Mouse (Mus musculus) liver, postnatal 0 days (tissue): ENCODE measurements around the gene B9d1. TPM values are rescaled to one million over a fixed set of nuclear protein-coding genes. Genes with fewer than 3 reads are reported as not detected.

Experiments
- ATAC-seq: fragments of 200-750 bp; cut with Nextera tagmentation; 2 replicates; pipeline ENCODE4 v1.8.0; 2017; ENCODE audit warnings: mild to moderate bottlenecking, moderate library complexity
- DNase-seq: peaks from one replicate; pipeline ENCODE4 v3.0.0-alpha.2; 2016
- H3K27ac ChIP-seq: fragments of 300-500 bp; sonication (generic); 2 replicates; pipeline ENCODE4 v1.5.1; 2014; ENCODE audit warnings: antibody characterized with exemption, moderate library complexity, mild to moderate bottlenecking, low read depth
- H3K27me3 ChIP-seq: fragments of 300-500 bp; sonication (generic); 2 replicates; pipeline ENCODE4 v1.6.1; 2014; ENCODE audit warnings: low read length, control low read depth, mixed read lengths; ENCODE audit not compliant: insufficient read depth
- H3K36me3 ChIP-seq: fragments of 300-500 bp; sonication (generic); replicated peaks from 2 replicates; pipeline ENCODE4 v1.6.1; 2014; ENCODE audit warnings: mild to moderate bottlenecking, control low read depth, low read length, moderate library complexity, mixed read lengths; ENCODE audit not compliant: insufficient read depth
- H3K4me1 ChIP-seq: fragments of 300-500 bp; sonication (generic); 2 replicates; pipeline ENCODE4 v1.6.1; 2014; ENCODE audit warnings: antibody characterized with exemption, mild to moderate bottlenecking, control low read depth; ENCODE audit not compliant: insufficient read depth
- H3K4me2 ChIP-seq: fragments of 300-500 bp; sonication (generic); 2 replicates; pipeline ENCODE4 v1.6.1; 2014; ENCODE audit warnings: low read depth, mild to moderate bottlenecking, low read length, moderate library complexity, mixed read lengths
- H3K4me3 ChIP-seq: fragments of 300-500 bp; sonication (generic); 2 replicates; pipeline ENCODE4 v1.5.1; 2014; ENCODE audit warnings: low read depth, low read length
- H3K9ac ChIP-seq: fragments of 300-500 bp; sonication (generic); replicated peaks from 2 replicates; pipeline ENCODE4 v1.6.1; 2014; ENCODE audit warnings: mild to moderate bottlenecking, moderate library complexity
- H3K9me3 ChIP-seq: fragments of 300-500 bp; sonication (generic); 2 replicates; pipeline ENCODE4 v1.6.1; 2016; ENCODE audit warnings: mild to moderate bottlenecking, control low read depth, low read length, mixed read lengths
- CTCF ChIP-seq: sonication (generic); IDR thresholded peaks from 2 replicates; pipeline ENCODE4 v1.5.1; 2016; ENCODE audit warnings: antibody characterized with exemption, low read depth
- EP300 ChIP-seq: IDR thresholded peaks from 2 replicates; pipeline ENCODE4 v1.6.1; 2016; ENCODE audit warnings: antibody characterized with exemption, low read depth, mild to moderate bottlenecking
- WGBS: fragments of 180-500 bp; shearing (Covaris S2); extraction: QIAGEN DNeasy Blood & Tissue Kit; methylation state at CpG from one replicate; pipeline ENCODE4 v1.1.7; 2014; ENCODE audit not compliant: insufficient replicate concordance; 5-methylcytosine and 5-hydroxymethylcytosine counted together
- polyA plus RNA-seq: library from polyadenylated mRNA; unstranded; fragments of >200 nt; fragmentation: Nextera tagmentation; extraction: Ambion mirVana; gene quantifications from 2 replicates; pipeline ENCODE4 v1.2.1, GENCODE M21; 2015

Gene B9d1
- 1.4 and 1.6 TPM in 2 replicates for polyA plus RNA-seq

DNA sequence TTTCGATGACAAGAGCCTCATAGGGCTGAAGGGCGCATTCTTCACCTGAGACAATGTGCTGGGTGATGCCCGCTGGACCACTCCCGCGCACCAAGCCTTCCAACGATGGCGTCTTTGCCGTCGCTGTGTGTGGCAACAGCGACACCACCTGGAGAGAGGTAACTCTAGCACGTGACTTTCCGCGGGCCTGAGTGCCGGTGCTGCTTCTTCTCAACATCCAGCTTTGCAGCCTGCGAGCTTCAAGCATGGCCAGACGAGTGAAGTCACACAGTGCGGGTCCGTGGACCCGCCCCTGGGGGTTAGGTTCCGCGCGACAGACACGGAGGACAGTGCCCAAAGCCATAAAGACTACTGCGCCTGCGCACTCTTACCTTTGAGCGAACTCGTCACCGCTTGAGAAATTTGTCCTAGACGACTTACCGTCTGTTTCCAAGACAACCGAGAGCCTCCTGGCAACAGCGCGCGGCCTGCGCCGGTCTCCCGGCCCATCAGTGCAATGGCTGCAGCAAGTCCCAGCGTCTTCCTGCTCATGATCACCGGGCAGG, at the start of gene B9d1:
Gene B9d1, plus strand, starts transcription at position 432 of the 545 bp plus-strand sequence.
- H3K27ac ChIP-seq = no peak within 1 kb of the TSS

DNA sequence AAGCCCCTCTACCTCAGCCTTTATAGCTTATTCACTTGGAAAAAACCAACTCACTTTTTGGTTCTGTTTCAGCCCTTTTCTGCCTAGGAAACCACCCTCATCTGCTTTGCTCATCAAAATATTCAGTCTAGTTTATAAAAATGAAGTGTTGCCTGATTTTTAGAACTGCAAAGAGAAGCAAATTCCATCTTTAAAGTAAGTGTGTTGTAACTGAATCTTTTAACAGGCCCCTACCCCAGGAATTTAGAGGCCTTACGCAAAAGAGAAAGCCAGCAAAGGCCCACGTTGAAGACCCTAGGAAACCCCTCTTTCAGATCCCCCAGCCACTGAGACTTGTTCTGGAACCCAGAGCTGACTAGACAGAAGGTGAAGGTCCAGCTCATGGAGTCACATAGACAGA, 40.9 kb upstream of the B9d1 start:
- no peak for TF ChIP-seq EP300
- TF ChIP-seq CTCF = no peak
- Histone ChIP-seq H3K27ac (no peak overlapping the region), H3K9me3 (no peaks in the 10 kb centered on the region), H3K4me1 (0 out of 2 replicates have a peak, but pooled peaks cover 3% of the 10 kb centered on the region), H3K36me3 (no peaks in the 10 kb centered on the region), H3K9ac (no peak overlapping the region), H3K27me3 (no peaks in the 10 kb centered on the region), H3K4me3 (no peak overlapping the region), H3K4me2 (no peak overlapping the region)
- 65% methylated on average over 2 of the region's 2 CpGs for WGBS
- ATAC-seq (no peak), DNase-seq (no peak)

More for the DNA sequence above, at the start of gene B9d1:
- Histone ChIP-seq H3K4me3 (peak within 1 kb of the TSS; percentile 57), H3K9me3 (no peaks in the 10 kb centered on the region), H3K4me1 (no peaks in the 10 kb centered on the region), H3K9ac (peak within 1 kb of the TSS; percentile 61), H3K4me2 (peak within 1 kb of the TSS; percentile 70), H3K36me3 (no peaks in the 10 kb centered on the region), H3K27me3 (no peaks in the 10 kb centered on the region)
- WGBS = 1% methylated on average over 39 of the region's 39 CpGs
- ATAC-seq (peak; percentile 94), DNase-seq (peak; percentile 91)
- TF ChIP-seq CTCF (peak; percentile 99), EP300 (no peak)

DNA sequence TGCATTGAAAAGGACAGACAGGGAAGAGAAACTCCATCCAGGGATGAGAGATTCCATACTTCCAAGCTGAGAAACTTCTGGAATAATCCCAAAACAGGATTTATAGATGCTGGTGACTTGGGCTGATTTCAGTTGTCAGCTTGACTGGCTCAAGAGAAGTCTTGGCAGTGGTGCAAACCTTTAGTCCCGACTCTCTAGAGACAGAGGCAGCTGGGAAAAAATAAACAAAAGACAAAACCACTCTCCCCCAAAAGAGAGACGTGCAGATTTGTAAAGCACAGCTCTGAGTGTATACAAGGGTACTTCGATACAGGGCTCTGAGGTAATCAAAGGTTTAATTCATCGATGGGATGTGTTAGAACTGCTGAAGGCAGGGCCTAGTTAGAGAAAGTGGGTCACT, 39.5 kb upstream of the B9d1 start:
- ATAC-seq (no peak), DNase-seq (no peak)
- TF ChIP-seq CTCF (no peak), EP300 (no peak)
- WGBS = 61% methylated on average over 4 of the region's 4 CpGs
- H3K4me3 ChIP-seq = no peak overlapping the region
- no peaks in the 10 kb centered on the region for H3K9me3 ChIP-seq
- no peak overlapping the region for H3K4me2 ChIP-seq
- no peak overlapping the region for H3K9ac ChIP-seq
- no peak overlapping the region for H3K27ac ChIP-seq
- H3K4me1 ChIP-seq = 0 out of 2 replicates have a peak, but pooled peaks cover 3% of the 10 kb centered on the region
- H3K27me3 ChIP-seq = no peaks in the 10 kb centered on the region
- no peaks in the 10 kb centered on the region for H3K36me3 ChIP-seq

DNA sequence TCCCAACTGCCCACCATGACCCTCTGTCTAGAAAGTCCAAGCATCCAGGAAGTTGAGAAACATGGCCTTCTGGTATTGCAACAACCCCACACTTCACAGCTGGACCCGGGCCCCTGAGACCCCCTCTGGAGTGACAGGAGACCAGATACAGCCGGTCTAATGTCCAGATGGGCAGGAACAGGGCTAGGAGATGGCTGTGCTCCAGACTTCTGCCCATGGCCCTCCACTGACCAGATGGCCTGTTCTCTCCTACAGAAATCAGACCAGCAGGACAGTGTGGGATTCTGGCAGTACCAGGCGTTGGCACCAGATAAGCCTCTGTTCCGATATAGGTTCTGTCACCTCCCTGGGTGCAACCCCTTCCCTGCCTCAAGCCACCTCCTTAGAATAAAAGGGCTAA, 36.4 kb upstream of the B9d1 start:
- Histone ChIP-seq H3K36me3 (no peaks in the 10 kb centered on the region), H3K27me3 (no peaks in the 10 kb centered on the region), H3K4me3 (no peak overlapping the region), H3K4me1 (0 out of 2 replicates have a peak, but pooled peaks cover 3% of the 10 kb centered on the region), H3K4me2 (0 out of 2 replicates have a peak overlapping the region, but pooled peaks have one; percentile 8), H3K9me3 (no peaks in the 10 kb centered on the region), H3K27ac (0 out of 2 replicates have a peak overlapping the region, but pooled peaks have one; percentile 31), H3K9ac (no peak overlapping the region)
- no peak for TF ChIP-seq CTCF
- no peak for TF ChIP-seq EP300
- WGBS = 60% methylated on average over 4 of the region's 4 CpGs
- ATAC-seq = no peak
- no peak for DNase-seq

DNA sequence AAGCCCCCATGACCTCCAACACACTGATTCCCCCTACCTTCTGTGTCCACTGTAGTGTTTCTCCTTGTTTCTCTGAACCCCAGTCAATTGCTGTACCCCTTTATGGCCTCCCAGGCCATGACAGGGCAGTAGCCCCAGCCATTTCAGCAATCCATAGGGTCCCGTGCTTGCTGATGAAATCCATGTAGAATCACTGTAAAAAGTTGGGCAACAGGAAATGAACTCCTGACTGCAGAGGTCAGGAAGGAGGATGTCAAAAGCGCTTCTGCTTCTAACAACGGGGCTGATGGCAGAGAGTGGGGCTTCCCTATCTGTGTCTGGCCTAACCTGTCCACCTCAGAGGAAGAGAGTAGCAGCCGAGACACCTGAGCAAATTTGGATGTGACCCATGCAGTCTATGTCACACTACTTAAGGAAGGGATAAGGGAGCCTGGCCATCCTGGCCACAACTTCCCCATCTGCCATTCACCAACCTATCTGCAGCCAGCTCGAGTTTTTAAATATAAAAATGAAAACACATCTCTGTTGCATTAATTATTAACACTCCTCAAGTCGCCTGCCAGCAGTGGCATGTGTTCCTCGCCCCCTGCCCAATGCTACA, 35.5 kb upstream of the B9d1 start:
- Histone ChIP-seq H3K36me3 (no peaks in the 10 kb centered on the region), H3K27me3 (no peaks in the 10 kb centered on the region), H3K4me3 (no peak overlapping the region), H3K4me1 (0 out of 2 replicates have a peak, but pooled peaks cover 3% of the 10 kb centered on the region), H3K9me3 (no peaks in the 10 kb centered on the region), H3K9ac (no peak overlapping the region), H3K4me2 (no peak overlapping the region), H3K27ac (0 out of 2 replicates have a peak overlapping the region, but pooled peaks have one; percentile 31)
- TF ChIP-seq EP300 = peak; percentile 69
- TF ChIP-seq CTCF = no peak
- DNase-seq = peak; percentile 45
- 32% methylated on average over 7 of the region's 7 CpGs for WGBS
- peak; percentile 87 for ATAC-seq

DNA sequence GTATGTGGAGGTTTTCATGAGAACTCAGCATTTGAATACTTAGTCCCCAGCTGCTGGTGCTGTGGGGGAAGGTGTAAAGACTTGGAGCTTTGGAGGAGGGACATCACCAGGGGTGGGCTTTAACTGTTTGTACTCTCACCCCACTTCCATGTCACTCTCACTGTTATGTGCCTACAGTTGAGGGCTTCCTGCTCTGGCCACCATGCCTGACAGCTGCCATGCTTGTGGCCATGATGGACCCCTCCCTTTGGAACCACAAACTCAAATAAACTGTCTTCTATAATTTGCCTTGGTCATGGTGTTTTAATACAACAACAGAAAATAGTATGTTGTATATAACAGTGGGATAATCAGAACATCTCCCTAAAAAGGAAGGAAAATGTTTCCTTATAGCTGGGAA, 34.1 kb upstream of the B9d1 start:
- no peak overlapping the region for H3K9ac ChIP-seq
- no peak for ATAC-seq
- no peaks in the 10 kb centered on the region for H3K36me3 ChIP-seq

More for the DNA sequence above, 34.1 kb upstream of the B9d1 start:
- TF ChIP-seq EP300 (no peak), CTCF (no peak)
- Histone ChIP-seq H3K27ac (no peak overlapping the region), H3K27me3 (no peaks in the 10 kb centered on the region), H3K4me1 (0 out of 2 replicates have a peak, but pooled peaks cover 3% of the 10 kb centered on the region), H3K4me2 (no peak overlapping the region), H3K4me3 (no peak overlapping the region), H3K9me3 (no peaks in the 10 kb centered on the region)
- no peak for DNase-seq
